17 mouse cellular contexts compared by ENCODE assay signal in genomic region chr10:21916301-21917071, GRCm38 (mm10).
"Had no signal": no experiment of that assay in that cellular context is flagged by ENCODE, and none has a peak within 500 bp of the region (broad histone marks: within the 10 kb centered on the region; RNA-seq: fewer than 3 reads in every experiment).

No protein-coding gene starts in this region.

- H3K4me2 ChIP-seq: limb, embryonic 12.5 days; limb, embryonic 15.5 days; liver, embryonic 12.5 days; liver, embryonic 15.5 days; midbrain, embryonic 11.5 days had no signal

- DNase-seq: kidney, adult 18-20 months; kidney, adult 9 months; kidney, postnatal 14 days; kidney, postnatal 4 days; layer of hippocampus, postnatal 36 days; lung, adult 2 months; lung, postnatal 14 days; lung, postnatal 4 days; midbrain, embryonic 14.5 days; thymus, adult 2 months; thymus, postnatal 14 days; thymus, postnatal 4 days had no signal

- H3K4me3 ChIP-seq: limb, embryonic 12.5 days; limb, embryonic 15.5 days; liver, embryonic 12.5 days; liver, embryonic 15.5 days had no signal

- H3K27me3 ChIP-seq: limb, embryonic 12.5 days; limb, embryonic 15.5 days; liver, embryonic 12.5 days; liver, embryonic 15.5 days had no signal

- H3K4me1 ChIP-seq: liver, embryonic 12.5 days; liver, embryonic 15.5 days had no signal

- H3K9me3 ChIP-seq: limb, embryonic 12.5 days; limb, embryonic 15.5 days; liver, embryonic 12.5 days; liver, embryonic 15.5 days had no signal

- H3K9ac ChIP-seq: limb, embryonic 12.5 days; limb, embryonic 15.5 days; liver, embryonic 12.5 days; liver, embryonic 15.5 days had no signal

- ATAC-seq: liver, embryonic 12.5 days had no signal

- H3K27ac ChIP-seq: limb, embryonic 12.5 days; limb, embryonic 15.5 days; liver, embryonic 12.5 days; liver, embryonic 15.5 days had no signal

- H3K36me3 ChIP-seq: limb, embryonic 12.5 days; limb, embryonic 15.5 days; liver, embryonic 12.5 days; liver, embryonic 15.5 days had no signal
